Mouse (Mus musculus) embryonic facial prominence, embryonic 11.5 days (tissue): ENCODE measurements around the gene Rps6. TPM values are rescaled to one million over a fixed set of nuclear protein-coding genes. Genes with fewer than 3 reads are reported as not detected.
"Not testable (repeated sequence)": the region's sequence is repeated elsewhere in the genome, so short reads cannot be mapped to it uniquely, and the experiment has no call there.

Experiments
- ATAC-seq: fragments of 200-750 bp; cut with Nextera tagmentation; replicated peaks from 2 replicates; pipeline ENCODE4 v1.8.0; 2017; ENCODE audit warnings: low read depth; ENCODE audit not compliant: insufficient number of reproducible peaks, low FRiP score, low TSS enrichment
- DNase-seq: peaks from one replicate; pipeline ENCODE4 v3.0.0-alpha.2; 2015; ENCODE audit warnings: low spot score
- H3K27ac ChIP-seq: fragments of 300-500 bp; sonication (generic); replicated peaks from 2 replicates; pipeline ENCODE4 v1.5.1; 2014; ENCODE audit warnings: mild to moderate bottlenecking, low read depth, low read length, control low read depth
- H3K27me3 ChIP-seq: fragments of 300-500 bp; sonication (generic); 2 replicates; pipeline ENCODE4 v1.6.1; 2014; ENCODE audit warnings: mild to moderate bottlenecking, low read length, moderate library complexity, mixed read lengths; ENCODE audit not compliant: control insufficient read depth, insufficient read depth
- H3K36me3 ChIP-seq: fragments of 300-500 bp; sonication (generic); replicated peaks from 2 replicates; pipeline ENCODE4 v1.6.1; 2014; ENCODE audit warnings: low read depth, mild to moderate bottlenecking, low read length, moderate library complexity, mixed read lengths; ENCODE audit not compliant: control insufficient read depth, insufficient read depth
- H3K4me1 ChIP-seq: fragments of 300-500 bp; sonication (generic); 2 replicates; pipeline ENCODE4 v1.6.1; 2014; ENCODE audit warnings: low read length, mixed read lengths; ENCODE audit not compliant: control insufficient read depth, insufficient read depth
- H3K4me2 ChIP-seq: fragments of 300-500 bp; sonication (generic); 2 replicates; pipeline ENCODE4 v1.6.1; 2014; ENCODE audit warnings: low read depth, mild to moderate bottlenecking, control low read depth, low read length, moderate library complexity
- H3K4me3 ChIP-seq: fragments of 300-500 bp; sonication (generic); 2 replicates; pipeline ENCODE4 v1.5.1; 2014; ENCODE audit warnings: low read depth, low read length, control low read depth
- H3K9ac ChIP-seq: fragments of 300-500 bp; sonication (generic); replicated peaks from 2 replicates; pipeline ENCODE4 v1.6.1; 2014; ENCODE audit warnings: mild to moderate bottlenecking, control low read depth, low read length
- H3K9me3 ChIP-seq: fragments of 300-500 bp; sonication (generic); replicated peaks from 2 replicates; pipeline ENCODE4 v1.6.1; 2016; ENCODE audit warnings: mild to moderate bottlenecking, low read length, inconsistent platforms, mixed read lengths; ENCODE audit not compliant: control insufficient read depth
- WGBS: fragments of 180-500 bp; shearing (Covaris S2); extraction: QIAGEN DNeasy Blood & Tissue Kit; methylation state at CpG from one replicate; pipeline ENCODE4 v1.1.7; 2014; 5-methylcytosine and 5-hydroxymethylcytosine counted together
- polyA plus RNA-seq: library from polyadenylated mRNA; unstranded; fragments of >200 nt; fragmentation: Nextera tagmentation; extraction: Ambion mirVana; gene quantifications from 2 replicates; pipeline ENCODE4 v1.2.1, GENCODE M21; 2014

Rps6 gene
- polyA plus RNA-seq, 1 experiment from 2014 or later: 840 TPM

GRCm38 (mm10) chr4:86845384-86845783 is 11.8 kb downstream of the Rps6 start:
- no peaks in the 10 kb centered on the region for H3K9me3 ChIP-seq
- H3K36me3 ChIP-seq: peaks cover 3% of the 10 kb centered on the region
- no peak overlapping the region for H3K4me2 ChIP-seq
- no peak overlapping the region for H3K9ac ChIP-seq
- DNase-seq: no peak
- no peak overlapping the region for H3K4me3 ChIP-seq
- H3K4me1 ChIP-seq: no peaks in the 10 kb centered on the region
- H3K27ac ChIP-seq: no peak overlapping the region
- 95% methylated on average over 3 of the region's 3 CpGs for WGBS
- ATAC-seq: no peak
- H3K27me3 ChIP-seq: no peaks in the 10 kb centered on the region

- not testable (repeated sequence) for H3K27me3 ChIP-seq, H3K36me3 ChIP-seq, H3K9me3 ChIP-seq, DNase-seq, H3K9ac ChIP-seq, H3K4me3 ChIP-seq, H3K27ac ChIP-seq, H3K4me2 ChIP-seq, H3K4me1 ChIP-seq, ATAC-seq
- 92% methylated on average over 2 of the region's 2 CpGs for WGBS
These were observed 16.1 kb downstream of the Rps6 start for GRCm38 (mm10) chr4:86841141-86841540.

- ATAC-seq: no peak
These were observed 25.3 kb downstream of the Rps6 start for GRCm38 (mm10) chr4:86831896-86832295.

GRCm38 (mm10) chr4:86825143-86825542 is 32.1 kb downstream of the Rps6 start:
- Histone ChIP-seq H3K4me1 (no peaks in the 10 kb centered on the region), H3K4me2 (no peak overlapping the region), H3K4me3 (no peak overlapping the region), H3K9me3 (no peaks in the 10 kb centered on the region), H3K9ac (no peak overlapping the region), H3K27me3 (no peaks in the 10 kb centered on the region), H3K36me3 (peaks cover 5% of the 10 kb centered on the region), H3K27ac (no peak overlapping the region)
- ATAC-seq: no peak
- 93% methylated on average over 7 of the region's 7 CpGs for WGBS
- no peak for DNase-seq

More at GRCm38 (mm10) chr4:86831896-86832295, 25.3 kb downstream of the Rps6 start:
- Histone ChIP-seq H3K9ac (no peak overlapping the region), H3K27ac (no peak overlapping the region), H3K27me3 (no peaks in the 10 kb centered on the region), H3K4me1 (no peaks in the 10 kb centered on the region), H3K4me2 (no peak overlapping the region), H3K4me3 (no peak overlapping the region), H3K36me3 (peaks cover 3% of the 10 kb centered on the region), H3K9me3 (no peaks in the 10 kb centered on the region)
- no peak for DNase-seq
- WGBS: 100% methylated on average over 2 of the region's 2 CpGs

- H3K9me3 ChIP-seq: no peaks in the 10 kb centered on the region
- no peaks in the 10 kb centered on the region for H3K27me3 ChIP-seq
- H3K27ac ChIP-seq: no peak overlapping the region
- H3K36me3 ChIP-seq: peaks cover 2% of the 10 kb centered on the region; the same call in 1 of the 2 replicates
- no peak overlapping the region for H3K4me2 ChIP-seq
- WGBS: 71% methylated on average over 2 of the region's 2 CpGs
- ATAC-seq (no peak), DNase-seq (peak; percentile 74)
- H3K4me3 ChIP-seq: no peak overlapping the region
- H3K4me1 ChIP-seq: no peaks in the 10 kb centered on the region
- no peak overlapping the region for H3K9ac ChIP-seq
These were observed 34.0 kb downstream of the Rps6 start for GRCm38 (mm10) chr4:86823169-86823568.

GRCm38 (mm10) chr4:86814850-86815249 is 42.4 kb downstream of the Rps6 start:
- Histone ChIP-seq H3K9me3 (no peaks in the 10 kb centered on the region), H3K27ac (no peak overlapping the region), H3K4me3 (no peak overlapping the region), H3K9ac (no peak overlapping the region), H3K4me1 (no peaks in the 10 kb centered on the region), H3K27me3 (no peaks in the 10 kb centered on the region), H3K4me2 (no peak overlapping the region), H3K36me3 (no peaks in the 10 kb centered on the region)
- ATAC-seq (no peak), DNase-seq (no peak)
- 88% methylated on average over 2 of the region's 3 CpGs for WGBS

- ATAC-seq: no peak
- Histone ChIP-seq H3K9ac (no peak overlapping the region), H3K4me2 (no peak overlapping the region), H3K36me3 (no peaks in the 10 kb centered on the region), H3K27ac (no peak overlapping the region), H3K4me3 (no peak overlapping the region), H3K9me3 (no peaks in the 10 kb centered on the region), H3K4me1 (no peaks in the 10 kb centered on the region), H3K27me3 (no peaks in the 10 kb centered on the region)
- peak; percentile 20 for DNase-seq
- WGBS: 61% methylated on average over 2 of the region's 2 CpGs
These were observed 46.6 kb downstream of the Rps6 start for GRCm38 (mm10) chr4:86810604-86811003.
